Mouse (Mus musculus) testis, adult 2 months (tissue): ENCODE data around the gene Ntn4. TPM values are rescaled to one million over a fixed set of nuclear protein-coding genes. Genes with fewer than 3 reads are reported as not detected.

ENCODE experiments used
- H3K27ac ChIP-seq: fragments of 200-500 bp; 2 replicates; pipeline ENCODE4 v1.5.1; 2012; ENCODE audit warnings: low read depth, low read length; ENCODE audit not compliant: control insufficient read depth, insufficient read depth
- H3K27me3 ChIP-seq: fragments of 200-500 bp; 2 replicates; pipeline ENCODE4 v1.6.1; 2012; ENCODE audit warnings: mild to moderate bottlenecking, low read length, moderate library complexity; ENCODE audit not compliant: control insufficient read depth, insufficient read depth
- H3K36me3 ChIP-seq: fragments of 200-500 bp; 2 replicates; pipeline ENCODE4 v1.6.1; 2012; ENCODE audit warnings: mild to moderate bottlenecking, low read length; ENCODE audit not compliant: control insufficient read depth, insufficient read depth
- H3K4me1 ChIP-seq: fragments of 200-500 bp; 2 replicates; pipeline ENCODE4 v1.6.1; 2012; ENCODE audit warnings: low read length; ENCODE audit not compliant: control insufficient read depth, insufficient read depth
- H3K4me3 ChIP-seq: fragments of 200-500 bp; 2 replicates; pipeline ENCODE4 v1.5.1; 2012; ENCODE audit warnings: low read depth, mild to moderate bottlenecking, low read length, moderate library complexity, mixed read lengths; ENCODE audit not compliant: control insufficient read depth
- CTCF ChIP-seq: fragments of 200-500 bp; IDR thresholded peaks from 2 replicates; pipeline ENCODE4 v1.5.1; 2012; ENCODE audit warnings: low read depth, mild to moderate bottlenecking, inconsistent platforms, low read length, moderate library complexity; ENCODE audit not compliant: control insufficient read depth, insufficient read depth, insufficient replicate concordance
- POLR2A ChIP-seq: fragments of 200-500 bp; IDR thresholded peaks from 2 replicates; pipeline ENCODE4 v1.6.1; 2012; ENCODE audit warnings: low read depth, mild to moderate bottlenecking, inconsistent platforms, low read length, moderate library complexity; ENCODE audit not compliant: control insufficient read depth
- polyA plus RNA-seq: library from polyadenylated mRNA; depleted of rRNA; stranded (reverse); fragments of >200 nt; gene quantifications from 2 replicates; pipeline ENCODE4 v1.2.3, GENCODE M21; 2012; rRNA removed

Gene Ntn4
- polyA plus RNA-seq = 2.7 and 3.2 TPM in 2 replicates

- Histone ChIP-seq H3K36me3 (no peaks in the 10 kb centered on the region), H3K27me3 (peaks cover 5% of the 10 kb centered on the region; the same call in 1 of the 2 replicates), H3K27ac (peak within 1 kb of the TSS; percentile 41; the same call in 1 of the 2 replicates), H3K4me3 (peak within 1 kb of the TSS; percentile 72), H3K4me1 (peaks cover 8% of the 10 kb centered on the region)
- no peak for TF ChIP-seq POLR2A
- TF ChIP-seq CTCF = no peak
Measured at GRCm38 (mm10) chr10:93640521-93640952, at the start of gene Ntn4. Gene Ntn4 (plus strand): TSS chr10:93640681.

- TF ChIP-seq CTCF (peak; percentile 2; the same call in 1 of the 2 replicates), POLR2A (peak; percentile 47; the same call in 1 of the 2 replicates)
- Histone ChIP-seq H3K27me3 (no peaks in the 10 kb centered on the region), H3K4me3 (peak overlapping the region; percentile 80), H3K4me1 (peaks cover 7% of the 10 kb centered on the region), H3K27ac (peak overlapping the region; percentile 71; the same call in 1 of the 2 replicates), H3K36me3 (no peaks in the 10 kb centered on the region)
Measured at GRCm38 (mm10) chr10:93592456-93592855, 48.0 kb upstream of the Ntn4 start.

GRCm38 (mm10) chr10:93594022-93594482 is 46.4 kb upstream of the Ntn4 start:
- H3K27me3 ChIP-seq = no peaks in the 10 kb centered on the region
- TF ChIP-seq CTCF (peak; percentile 36; the same call in 1 of the 2 replicates), POLR2A (peak; percentile 53; the same call in 1 of the 2 replicates)
- peak overlapping the region; percentile 84 for H3K4me3 ChIP-seq
- no peaks in the 10 kb centered on the region for H3K36me3 ChIP-seq
- no peak overlapping the region; the same call in 1 of the 2 replicates for H3K27ac ChIP-seq
- H3K4me1 ChIP-seq = peaks cover 7% of the 10 kb centered on the region

DNA sequence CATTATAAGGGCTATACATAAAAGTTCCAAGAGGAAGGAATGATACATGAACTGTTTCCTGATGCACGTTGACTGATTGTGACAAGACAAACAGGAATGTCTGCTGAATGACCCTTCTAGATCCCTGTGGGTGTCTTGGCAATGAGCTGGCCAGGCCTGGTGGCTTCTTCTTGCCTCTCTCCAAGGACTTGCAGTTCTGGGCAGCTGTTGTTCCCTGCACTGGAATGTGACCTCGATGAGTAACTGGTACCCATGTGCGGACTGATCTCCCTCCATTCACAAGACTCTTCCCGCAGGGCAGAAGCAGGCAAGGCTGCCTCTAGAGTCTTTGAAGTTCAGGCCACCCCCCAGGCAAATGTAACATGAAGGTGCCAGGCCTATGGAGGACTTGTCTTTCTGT is 44.6 kb upstream of the Ntn4 start:
- H3K27ac ChIP-seq = no peak overlapping the region
- peak overlapping the region; percentile 50 for H3K4me3 ChIP-seq
- H3K27me3 ChIP-seq = no peaks in the 10 kb centered on the region
- H3K4me1 ChIP-seq = peaks cover 7% of the 10 kb centered on the region
- H3K36me3 ChIP-seq = no peaks in the 10 kb centered on the region
- TF ChIP-seq CTCF (no peak), POLR2A (peak; percentile 61; the same call in 1 of the 2 replicates)

GRCm38 (mm10) chr10:93596641-93597040 is 43.8 kb upstream of the Ntn4 start:
- no peaks in the 10 kb centered on the region for H3K27me3 ChIP-seq
- H3K4me3 ChIP-seq = peak overlapping the region; percentile 70
- H3K4me1 ChIP-seq = peaks cover 7% of the 10 kb centered on the region
- H3K36me3 ChIP-seq = no peaks in the 10 kb centered on the region
- TF ChIP-seq POLR2A (no peak), CTCF (no peak)
- H3K27ac ChIP-seq = no peak overlapping the region

- Histone ChIP-seq H3K36me3 (no peaks in the 10 kb centered on the region), H3K27me3 (no peaks in the 10 kb centered on the region), H3K27ac (no peak overlapping the region), H3K4me1 (peaks cover under 1% of the 10 kb centered on the region), H3K4me3 (no peak overlapping the region)
- TF ChIP-seq CTCF (no peak), POLR2A (no peak)
Measured at GRCm38 (mm10) chr10:93602309-93602708, 38.2 kb upstream of the Ntn4 start.

- H3K27me3 ChIP-seq = no peaks in the 10 kb centered on the region
- H3K4me1 ChIP-seq = peaks cover 4% of the 10 kb centered on the region
- no peaks in the 10 kb centered on the region for H3K36me3 ChIP-seq
- no peak overlapping the region for H3K27ac ChIP-seq
- no peak overlapping the region for H3K4me3 ChIP-seq
- no peak for TF ChIP-seq POLR2A
- TF ChIP-seq CTCF = no peak
Measured at GRCm38 (mm10) chr10:93603256-93603655, 37.2 kb upstream of the Ntn4 start.
